ENCODE assay signal across 15 mouse cellular contexts in the genomic region with DNA sequence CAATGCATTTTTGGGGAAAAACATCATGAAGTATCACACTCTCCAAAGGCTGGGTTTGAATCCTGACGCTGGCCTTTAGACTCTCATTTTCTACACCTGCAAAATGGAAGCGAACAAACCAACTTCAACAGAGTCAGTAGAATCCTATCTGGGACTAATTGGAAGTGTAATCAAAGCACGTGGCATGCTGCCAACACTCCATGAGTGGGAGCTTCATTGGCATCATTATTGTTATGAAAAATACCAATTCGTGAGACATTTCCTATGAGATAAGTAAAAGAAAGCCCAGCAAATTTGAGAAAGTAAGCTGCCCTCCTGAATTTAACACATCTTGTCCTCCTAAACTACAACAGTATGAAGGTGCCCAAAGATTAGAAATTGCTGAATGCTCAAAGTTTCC.
A peak's percentile ranks its signal among the peaks of the same experiment; 100 is the strongest.
DNase-seq lines count a peak whose midpoint lies in the region; ATAC-seq and TF ChIP-seq lines count a peak whose summit lies in the region.
"Had no signal": no experiment of that assay in that cellular context is flagged by ENCODE, and none has a peak within 500 bp of the region (broad histone marks: within the 10 kb centered on the region; RNA-seq: fewer than 3 reads in every experiment).

No protein-coding gene starts in this region.

- TF ChIP-seq CTCF in hindbrain, postnatal 0 days (IDR thresholded peaks at IDR 0.05; ENCODE audit: low read depth) = no peak

- ATAC-seq in hindbrain, postnatal 0 days = no peak
- ATAC-seq in hindbrain, embryonic 13.5 days (ENCODE audit: low FRiP score) = no peak
- ATAC-seq: activated CD4-positive, CD25-positive, alpha-beta regulatory T cell, adult 4 months; forebrain, embryonic 16.5 days; lung, postnatal 0 days had no signal

- H3K4me1 ChIP-seq in hindbrain, postnatal 0 days (ENCODE audit: insufficient read depth, low read length) = no peaks in the 10 kb centered on the region
- H3K4me1 ChIP-seq in hindbrain, embryonic 13.5 days (replicated peaks) = no peaks in the 10 kb centered on the region
- H3K4me1 ChIP-seq: midbrain, embryonic 12.5 days had no signal

- 66% methylated on average over 4 of the region's 4 CpGs for WGBS in hindbrain, postnatal 0 days
- 83% methylated on average over 4 of the region's 4 CpGs for WGBS in hindbrain, embryonic 13.5 days

- no peak overlapping the region for H3K4me3 ChIP-seq in hindbrain, postnatal 0 days (ENCODE audit: low read length)
- no peak overlapping the region for H3K4me3 ChIP-seq in hindbrain, embryonic 13.5 days
- H3K4me3 ChIP-seq: midbrain, embryonic 12.5 days had no signal

- DNase-seq in hindbrain, postnatal 0 days (ENCODE audit: low spot score) = peak; percentile 40
- DNase-seq in right cerebral cortex, adult 18-20 months = peak; percentile 8
- no peak for DNase-seq in right cerebral cortex, postnatal 25 days
- peak; percentile 24 for DNase-seq in layer of hippocampus, adult 9-10 months (ENCODE audit: low spot score)
- DNase-seq in right cerebral cortex, postnatal 14 days = peak; percentile 34
- DNase-seq in adrenal gland, adult 8-10 months = no peak
- DNase-seq in thymus, postnatal 36 days = no peak
- DNase-seq: heart, postnatal 14 days had no signal

- H3K9me3 ChIP-seq in hindbrain, postnatal 0 days (ENCODE audit: low read length) = no peaks in the 10 kb centered on the region
- H3K9me3 ChIP-seq in hindbrain, embryonic 13.5 days = no peaks in the 10 kb centered on the region
- H3K9me3 ChIP-seq: midbrain, embryonic 12.5 days had no signal

- H3K27me3 ChIP-seq in hindbrain, postnatal 0 days (ENCODE audit: insufficient read depth, low read length) = no peaks in the 10 kb centered on the region
- no peaks in the 10 kb centered on the region for H3K27me3 ChIP-seq in hindbrain, embryonic 13.5 days
- H3K27me3 ChIP-seq: midbrain, embryonic 12.5 days had no signal

- no peak overlapping the region for H3K9ac ChIP-seq in hindbrain, postnatal 0 days (replicated peaks; ENCODE audit: low read length)
- H3K9ac ChIP-seq in hindbrain, embryonic 13.5 days = no peak overlapping the region
- H3K9ac ChIP-seq: midbrain, embryonic 12.5 days had no signal

- no peaks in the 10 kb centered on the region for H3K36me3 ChIP-seq in hindbrain, postnatal 0 days (ENCODE audit: insufficient read depth, low read length)
- no peaks in the 10 kb centered on the region for H3K36me3 ChIP-seq in hindbrain, embryonic 13.5 days
- H3K36me3 ChIP-seq: midbrain, embryonic 12.5 days had no signal

- H3K4me2 ChIP-seq in hindbrain, postnatal 0 days (ENCODE audit: low read depth, low read length) = no peak overlapping the region
- no peak overlapping the region for H3K4me2 ChIP-seq in hindbrain, embryonic 13.5 days
- H3K4me2 ChIP-seq: liver, embryonic 11.5 days; midbrain, embryonic 12.5 days had no signal

- H3K27ac ChIP-seq in hindbrain, postnatal 0 days = no peak overlapping the region
- H3K27ac ChIP-seq in hindbrain, embryonic 13.5 days = no peak overlapping the region
- H3K27ac ChIP-seq: kidney, postnatal 0 days; midbrain, embryonic 12.5 days had no signal

Comparison
In these comparisons a context has a peak if more than half of its experiments do, and no peak if none do; other contexts are left out.
1. DNase-seq: peak in hindbrain, postnatal 0 days (single experiment), right cerebral cortex, adult 18-20 months (single experiment), layer of hippocampus, adult 9-10 months (single experiment) and right cerebral cortex, postnatal 14 days (single experiment); none in right cerebral cortex, postnatal 25 days (single experiment), adrenal gland, adult 8-10 months (single experiment) and thymus, postnatal 36 days (0 of 2).